Mouse (Mus musculus) cortical plate, adult 2 months (tissue): ENCODE results near the gene Cer1.

Experiments used
- CTCF ChIP-seq: fragments of 200-500 bp; IDR thresholded peaks from 2 replicates; pipeline ENCODE4 v1.5.1; 2011; ENCODE audit warnings: mild to moderate bottlenecking, control low read depth, low read length; ENCODE audit not compliant: insufficient read depth; ENCODE audit errors: extremely low read depth
- POLR2A ChIP-seq: fragments of 200-500 bp; IDR thresholded peaks from 2 replicates; pipeline ENCODE4 v1.6.1; 2011; ENCODE audit warnings: mild to moderate bottlenecking, low read length, control low read depth; ENCODE audit not compliant: insufficient read depth; ENCODE audit errors: extremely low read depth

DNA sequence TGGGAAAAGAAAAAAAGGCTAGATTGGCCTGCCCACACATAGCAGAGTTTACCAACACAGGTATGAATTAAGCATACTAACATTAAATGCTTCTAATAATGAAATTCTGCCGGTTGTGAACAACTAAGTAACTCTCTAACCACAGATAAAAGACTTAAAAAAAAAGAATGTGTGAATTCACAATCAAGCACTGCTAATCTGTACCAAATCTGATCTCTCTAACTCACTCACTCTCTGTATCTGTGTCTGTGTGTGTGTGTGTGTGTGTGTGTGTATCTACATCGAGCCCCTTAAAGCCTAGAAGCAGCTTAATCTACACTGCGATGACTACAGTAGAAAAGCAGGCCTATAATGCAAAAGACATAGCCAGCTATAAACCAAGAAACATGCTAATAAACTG is 28.0 kb downstream of the Cer1 start:
- TF ChIP-seq CTCF (no peak), POLR2A (no peak)
